Mouse (Mus musculus) myocyte (in vitro differentiated cells): ENCODE measurements at regions not wholly inside any gene's neighbourhood (a gene's known extent, or its start where the extent isn't known, plus 50 kb on each side); places are given as distances from the start of the nearest gene placed in this dataset.

ENCODE experiments used
- CEBPB ChIP-seq: IDR thresholded peaks from 2 replicates; pipeline ENCODE4 v1.6.1; 2011; ENCODE audit warnings: mild to moderate bottlenecking, moderate library complexity; ENCODE audit not compliant: poor library complexity, insufficient read depth, severe bottlenecking
- E2F4 ChIP-seq: IDR thresholded peaks from one replicate; pipeline ENCODE4 v1.6.1; 2011; ENCODE audit warnings: mild to moderate bottlenecking, control low read depth, moderate library complexity; ENCODE audit not compliant: insufficient read depth
- MAX ChIP-seq: IDR thresholded peaks from one replicate; pipeline ENCODE4 v1.6.1; 2011; ENCODE audit warnings: low read depth, mild to moderate bottlenecking, control low read depth
- MYOD1 ChIP-seq, 3 experiments: IDR thresholded peaks; one replicate each; pipeline ENCODE4 v1.6.1; 2011; ENCODE audit warnings: control low read depth in 2 of 3, low read depth in 2 of 3, mild to moderate bottlenecking in 2 of 3, moderate library complexity in 1 of 3; ENCODE audit not compliant: insufficient read length in 2 of 3, control insufficient read depth in 1 of 3
- POLR2A ChIP-seq: IDR thresholded peaks from one replicate; pipeline ENCODE4 v1.6.1; 2011; ENCODE audit warnings: low read depth, mild to moderate bottlenecking, control low read depth, moderate library complexity; ENCODE audit not compliant: insufficient read length
- POLR2AphosphoS2 ChIP-seq: IDR thresholded peaks from one replicate; pipeline ENCODE4 v1.6.1; 2011; ENCODE audit warnings: low read depth, control low read depth; ENCODE audit not compliant: insufficient read length
- SRF ChIP-seq: IDR thresholded peaks from one replicate; pipeline ENCODE4 v1.6.1; 2011; ENCODE audit warnings: low read depth; ENCODE audit not compliant: control insufficient read depth, insufficient read length
- TCF12 ChIP-seq: IDR thresholded peaks from one replicate; pipeline ENCODE4 v1.6.1; 2011; ENCODE audit warnings: mild to moderate bottlenecking, control low read depth; ENCODE audit not compliant: poor library complexity, insufficient read depth, severe bottlenecking
- TCF3 ChIP-seq: IDR thresholded peaks from one replicate; pipeline ENCODE4 v1.6.1; 2011; ENCODE audit warnings: low read depth, control low read depth; ENCODE audit not compliant: insufficient read length
- USF1 ChIP-seq: IDR thresholded peaks from one replicate; pipeline ENCODE4 v1.6.1; 2011; ENCODE audit warnings: low read depth, mild to moderate bottlenecking, control low read depth, moderate library complexity

DNA sequence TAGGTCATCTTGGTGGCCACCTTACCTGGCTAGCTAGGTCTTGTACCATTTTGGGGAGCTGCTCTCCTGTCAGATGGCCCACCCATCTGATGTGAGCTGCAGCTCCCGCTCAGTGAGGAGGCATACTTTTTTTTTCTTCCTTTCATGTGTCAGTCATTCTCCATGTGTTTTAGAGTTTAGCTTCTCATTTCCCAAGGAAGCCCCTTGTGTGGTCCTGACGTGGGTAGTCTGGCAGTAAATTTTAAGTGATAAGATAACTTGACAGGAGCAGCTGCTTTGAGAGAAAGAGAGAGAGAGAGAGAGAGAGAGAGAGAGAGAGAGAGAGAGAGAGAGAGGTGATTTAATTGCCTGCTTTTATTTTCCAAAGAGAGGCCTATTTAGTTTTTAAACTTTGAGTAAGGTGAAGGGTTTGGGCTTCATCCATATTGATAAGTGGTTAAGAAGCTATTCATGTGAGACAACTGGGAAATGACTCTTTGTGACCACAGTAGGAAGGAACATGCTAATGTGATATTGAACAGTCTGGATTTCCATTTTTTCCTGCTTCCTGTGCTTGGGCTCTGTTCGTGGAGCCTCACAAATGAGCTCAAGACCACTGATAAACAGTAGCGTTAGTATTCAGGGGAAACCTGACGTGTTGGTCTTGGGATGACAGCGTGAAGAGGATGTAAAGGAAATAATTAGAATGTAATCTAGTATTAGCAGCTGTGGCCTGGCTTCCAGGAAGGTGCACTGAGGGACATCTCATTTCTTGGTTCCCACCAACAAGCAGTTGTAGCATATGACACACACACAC, 92.1 kb downstream of the Dact1 start:
- TF ChIP-seq POLR2A, result no peak
- no peak for TF ChIP-seq MYOD1 (IDR thresholded peaks at IDR 0.05; ENCODE audit: control insufficient read depth in 1 of 3, insufficient read length in 2 of 3, low read depth in 2 of 3)
- no peak for TF ChIP-seq E2F4
- TF ChIP-seq CEBPB, result no peak
- TF ChIP-seq USF1, result no peak
- no peak for TF ChIP-seq TCF3
- TF ChIP-seq TCF12, result no peak
- no peak for TF ChIP-seq POLR2AphosphoS2
- TF ChIP-seq SRF, result no peak
- no peak for TF ChIP-seq MAX
